Mouse (Mus musculus) kidney, embryonic 14.5 days (tissue): ENCODE measurements at regions not wholly inside any gene's neighbourhood (a gene's known extent, or its start where the extent isn't known, plus 50 kb on each side); places are given as distances from the start of the nearest gene placed in this dataset.
"Not testable (repeated sequence)": the region's sequence is repeated elsewhere in the genome, so short reads cannot be mapped to it uniquely, and the experiment has no call there.

Experiments used
- ATAC-seq: fragments of 200-750 bp; cut with Nextera tagmentation; 2 replicates; pipeline ENCODE4 v1.8.0; 2017; ENCODE audit warnings: moderate number of reproducible peaks, mild to moderate bottlenecking, moderate TSS enrichment, moderate library complexity; ENCODE audit not compliant: low FRiP score, low TSS enrichment
- H3K27ac ChIP-seq: fragments of 300-500 bp; sonication (generic); 2 replicates; pipeline ENCODE4 v1.5.1; 2014; ENCODE audit warnings: low read depth, mild to moderate bottlenecking, low read length, moderate library complexity, mixed read lengths
- H3K27me3 ChIP-seq: fragments of 300-500 bp; sonication (generic); 2 replicates; pipeline ENCODE4 v1.6.1; 2014; ENCODE audit warnings: mild to moderate bottlenecking, low read length; ENCODE audit not compliant: control insufficient read depth, insufficient read depth
- H3K36me3 ChIP-seq: fragments of 300-500 bp; sonication (generic); 2 replicates; pipeline ENCODE4 v1.6.1; 2014; ENCODE audit warnings: low read length, mixed read lengths; ENCODE audit not compliant: control insufficient read depth, insufficient read depth
- H3K4me1 ChIP-seq: fragments of 300-500 bp; sonication (generic); 2 replicates; pipeline ENCODE4 v1.6.1; 2014; ENCODE audit warnings: low read length, mixed read lengths; ENCODE audit not compliant: control insufficient read depth, insufficient read depth
- H3K4me2 ChIP-seq: fragments of 300-500 bp; sonication (generic); replicated peaks from 2 replicates; pipeline ENCODE4 v1.6.1; 2014; ENCODE audit warnings: low read depth, mild to moderate bottlenecking, low read length
- H3K4me3 ChIP-seq: fragments of 300-500 bp; sonication (generic); 2 replicates; pipeline ENCODE4 v1.5.1; 2014; ENCODE audit warnings: mild to moderate bottlenecking, low read length
- H3K9ac ChIP-seq: fragments of 300-500 bp; sonication (generic); 2 replicates; pipeline ENCODE4 v1.6.1; 2014; ENCODE audit warnings: low read depth, mild to moderate bottlenecking, low read length, moderate library complexity
- H3K9me3 ChIP-seq: fragments of 300-500 bp; sonication (generic); 2 replicates; pipeline ENCODE4 v1.6.1; 2016; ENCODE audit warnings: low read length; ENCODE audit not compliant: control insufficient read depth
- WGBS: fragments of 180-500 bp; shearing (Covaris S2); extraction: QIAGEN DNeasy Blood & Tissue Kit; methylation state at CpG from one replicate; pipeline ENCODE4 v1.1.7; 2014; 5-methylcytosine and 5-hydroxymethylcytosine counted together

GRCm38 (mm10) chr7:93254287-93254686 lies 174.6 kb downstream of the Fam181b start:
- not testable (repeated sequence) for ATAC-seq, H3K4me3 ChIP-seq, H3K27me3 ChIP-seq, H3K9me3 ChIP-seq, H3K4me1 ChIP-seq, H3K36me3 ChIP-seq, H3K9ac ChIP-seq, H3K4me2 ChIP-seq, H3K27ac ChIP-seq

GRCm38 (mm10) chr7:93285748-93286147 lies 206.1 kb downstream of the Fam181b start:
- H3K9me3 ChIP-seq, result no peaks in the 10 kb centered on the region
- 85% methylated on average over 3 of the region's 3 CpGs for WGBS
- no peaks in the 10 kb centered on the region for H3K27me3 ChIP-seq
- H3K4me1 ChIP-seq, result no peaks in the 10 kb centered on the region
- H3K36me3 ChIP-seq, result no peaks in the 10 kb centered on the region
- H3K27ac ChIP-seq, result no peak overlapping the region
- no peak overlapping the region for H3K4me3 ChIP-seq
- H3K9ac ChIP-seq, result no peak overlapping the region
- ATAC-seq, result no peak
- H3K4me2 ChIP-seq, result no peak overlapping the region

- no peak for ATAC-seq
- Histone ChIP-seq H3K36me3 (no peaks in the 10 kb centered on the region), H3K27me3 (no peaks in the 10 kb centered on the region), H3K9ac (no peak overlapping the region), H3K27ac (no peak overlapping the region), H3K4me2 (no peak overlapping the region), H3K9me3 (no peaks in the 10 kb centered on the region), H3K4me3 (no peak overlapping the region), H3K4me1 (no peaks in the 10 kb centered on the region)
- WGBS, result 80% methylated on average over 3 of the region's 3 CpGs
These were observed 211.8 kb downstream of the Fam181b start for GRCm38 (mm10) chr7:93291457-93291856.

DNA sequence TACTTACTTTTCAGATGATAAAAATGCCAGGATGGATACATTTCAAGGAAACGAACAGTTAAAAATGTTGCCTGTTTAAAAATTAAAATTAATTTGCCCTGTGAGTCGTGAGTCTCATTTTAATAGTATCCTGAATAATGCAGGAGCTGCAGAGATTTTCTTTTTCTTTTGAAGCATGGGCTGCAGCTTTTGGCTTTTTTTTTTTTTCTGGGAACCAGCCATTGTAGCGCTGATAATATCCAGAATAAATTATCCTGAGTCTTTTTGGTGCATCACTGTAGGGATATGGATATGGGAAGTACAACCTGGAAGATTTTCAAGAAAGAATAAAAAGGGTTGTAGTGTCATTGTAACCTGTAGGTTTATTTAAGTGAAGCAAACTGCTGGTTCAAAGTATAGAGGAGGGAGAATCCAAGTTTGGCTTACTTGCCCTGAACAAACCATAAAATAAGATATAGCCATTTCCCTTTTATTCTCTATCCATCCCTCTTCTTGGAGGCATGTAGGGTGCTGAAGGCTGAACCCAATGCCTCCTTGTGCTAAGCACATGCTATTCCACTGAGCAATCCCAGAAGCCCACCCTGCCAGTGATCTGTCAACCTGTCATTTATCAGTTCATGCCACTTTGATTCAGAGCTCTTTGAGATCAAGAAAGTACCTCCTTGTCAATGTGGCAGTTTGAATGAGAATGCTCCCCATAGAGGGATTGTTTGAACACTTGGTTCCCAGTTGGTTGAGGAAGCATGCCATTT lies 212.5 kb downstream of the Fam181b start:
- no peak overlapping the region for H3K4me2 ChIP-seq
- no peaks in the 10 kb centered on the region for H3K9me3 ChIP-seq
- no peaks in the 10 kb centered on the region for H3K27me3 ChIP-seq
- no peak for ATAC-seq
- 82% methylated on average over 3 of the region's 3 CpGs for WGBS
- H3K4me3 ChIP-seq, result no peak overlapping the region
- H3K36me3 ChIP-seq, result no peaks in the 10 kb centered on the region
- H3K4me1 ChIP-seq, result no peaks in the 10 kb centered on the region
- no peak overlapping the region for H3K27ac ChIP-seq
- H3K9ac ChIP-seq, result no peak overlapping the region

- 59% methylated on average over 1 of the region's 1 CpGs for WGBS
- no peak overlapping the region for H3K9ac ChIP-seq
These were observed 233.1 kb downstream of the Fam181b start for GRCm38 (mm10) chr7:93312731-93313130.

GRCm38 (mm10) chr7:93331351-93331750 lies 251.7 kb downstream of the Fam181b start:
- Histone ChIP-seq H3K36me3 (no peaks in the 10 kb centered on the region), H3K27me3 (no peaks in the 10 kb centered on the region), H3K4me2 (no peak overlapping the region), H3K9ac (no peak overlapping the region), H3K27ac (no peak overlapping the region), H3K9me3 (no peaks in the 10 kb centered on the region), H3K4me3 (no peak overlapping the region), H3K4me1 (no peaks in the 10 kb centered on the region)
- 93% methylated on average over 1 of the region's 1 CpGs for WGBS
- no peak for ATAC-seq

More at GRCm38 (mm10) chr7:93312731-93313130, 233.1 kb downstream of the Fam181b start:
- H3K4me2 ChIP-seq, result no peak overlapping the region
- H3K36me3 ChIP-seq, result no peaks in the 10 kb centered on the region
- no peak for ATAC-seq
- H3K4me1 ChIP-seq, result no peaks in the 10 kb centered on the region
- no peak overlapping the region for H3K27ac ChIP-seq
- no peaks in the 10 kb centered on the region for H3K9me3 ChIP-seq
- no peak overlapping the region for H3K4me3 ChIP-seq
- no peaks in the 10 kb centered on the region for H3K27me3 ChIP-seq

GRCm38 (mm10) chr7:93332203-93332602 lies 252.5 kb downstream of the Fam181b start:
- ATAC-seq, result no peak
- H3K36me3 ChIP-seq, result no peaks in the 10 kb centered on the region
- no peaks in the 10 kb centered on the region for H3K9me3 ChIP-seq
- H3K9ac ChIP-seq, result no peak overlapping the region
- 72% methylated on average over 3 of the region's 3 CpGs for WGBS
- no peaks in the 10 kb centered on the region for H3K27me3 ChIP-seq
- no peaks in the 10 kb centered on the region for H3K4me1 ChIP-seq
- H3K4me3 ChIP-seq, result no peak overlapping the region
- H3K27ac ChIP-seq, result no peak overlapping the region
- H3K4me2 ChIP-seq, result no peak overlapping the region

GRCm38 (mm10) chr7:93336420-93336819 lies 256.8 kb downstream of the Fam181b start:
- Histone ChIP-seq H3K9me3 (no peaks in the 10 kb centered on the region), H3K4me1 (no peaks in the 10 kb centered on the region), H3K4me3 (no peak overlapping the region), H3K27me3 (no peaks in the 10 kb centered on the region), H3K36me3 (no peaks in the 10 kb centered on the region), H3K9ac (no peak overlapping the region), H3K4me2 (no peak overlapping the region), H3K27ac (no peak overlapping the region)
- WGBS, result 9% methylated on average over 1 of the region's 1 CpGs
- ATAC-seq, result peak; percentile 64; the same call in 1 of the 2 replicates
